Mouse (Mus musculus) neural tube, embryonic 11.5 days (tissue): ENCODE results near the gene Celf5. TPM values are rescaled to one million over a fixed set of nuclear protein-coding genes. Genes with fewer than 3 reads are reported as not detected.

Experiments
- ATAC-seq: fragments of 200-750 bp; cut with Nextera tagmentation; 2 replicates; pipeline ENCODE4 v1.8.0; 2017; ENCODE audit warnings: moderate number of reproducible peaks, mild to moderate bottlenecking, moderate TSS enrichment, moderate library complexity; ENCODE audit not compliant: insufficient read depth, low FRiP score, low TSS enrichment
- DNase-seq: peaks from one replicate; pipeline ENCODE4 v3.0.0-alpha.2; 2015; ENCODE audit warnings: low spot score
- H3K27ac ChIP-seq: fragments of 300-500 bp; sonication (generic); 2 replicates; pipeline ENCODE4 v1.5.1; 2014; ENCODE audit warnings: low read depth, mild to moderate bottlenecking, low read length
- H3K27me3 ChIP-seq: fragments of 300-500 bp; sonication (generic); 2 replicates; pipeline ENCODE4 v1.6.1; 2014; ENCODE audit warnings: mild to moderate bottlenecking, low read length, mixed read lengths; ENCODE audit not compliant: control insufficient read depth, insufficient read depth
- H3K36me3 ChIP-seq: fragments of 300-500 bp; sonication (generic); 2 replicates; pipeline ENCODE4 v1.6.1; 2014; ENCODE audit warnings: mild to moderate bottlenecking, low read length, moderate library complexity, mixed read lengths; ENCODE audit not compliant: control insufficient read depth, insufficient read depth
- H3K4me1 ChIP-seq: fragments of 300-500 bp; sonication (generic); 2 replicates; pipeline ENCODE4 v1.6.1; 2014; ENCODE audit warnings: low read length, mixed read lengths; ENCODE audit not compliant: control insufficient read depth, insufficient read depth
- H3K4me2 ChIP-seq: fragments of 300-500 bp; sonication (generic); 2 replicates; pipeline ENCODE4 v1.6.1; 2014; ENCODE audit warnings: low read depth, mild to moderate bottlenecking, moderate library complexity
- H3K4me3 ChIP-seq: fragments of 300-500 bp; sonication (generic); 2 replicates; pipeline ENCODE4 v1.5.1; 2014; ENCODE audit warnings: low read depth, low read length
- H3K9ac ChIP-seq: fragments of 300-500 bp; sonication (generic); 2 replicates; pipeline ENCODE4 v1.6.1; 2014; ENCODE audit warnings: mild to moderate bottlenecking, low read length
- H3K9me3 ChIP-seq: fragments of 300-500 bp; sonication (generic); 2 replicates; pipeline ENCODE4 v1.6.1; 2016; ENCODE audit warnings: low read length; ENCODE audit not compliant: control insufficient read depth
- WGBS: fragments of 180-500 bp; shearing (Covaris S2); extraction: QIAGEN DNeasy Blood & Tissue Kit; methylation state at CpG from one replicate; pipeline ENCODE4 v1.1.7; 2014; 5-methylcytosine and 5-hydroxymethylcytosine counted together
- polyA plus RNA-seq: library from polyadenylated mRNA; unstranded; fragments of >200 nt; fragmentation: Nextera tagmentation; extraction: Ambion mirVana; gene quantifications from 2 replicates; pipeline ENCODE4 v1.2.1, GENCODE M21; 2014

Gene Celf5
- polyA plus RNA-seq, 1 experiment from 2014 or later, result 11.1 TPM

GRCm38 (mm10) chr10:81430831-81431525, 51.5 kb downstream of the Celf5 start:
- Histone ChIP-seq H3K36me3 (no peaks in the 10 kb centered on the region), H3K4me3 (peak overlapping the region; percentile 86), H3K27me3 (peaks cover 40% of the 10 kb centered on the region), H3K9ac (peak overlapping the region; percentile 90), H3K27ac (peak overlapping the region; percentile 77), H3K9me3 (no peaks in the 10 kb centered on the region), H3K4me2 (peak overlapping the region; percentile 88), H3K4me1 (peaks cover 17% of the 10 kb centered on the region)
- under 1% methylated on average over 55 of the region's 70 CpGs for WGBS
- ATAC-seq, result no peak
- peak; percentile 59 for DNase-seq

GRCm38 (mm10) chr10:81430141-81430830, 52.2 kb downstream of the Celf5 start:
- DNase-seq (peak; percentile 87), ATAC-seq (no peak)
- Histone ChIP-seq H3K36me3 (no peaks in the 10 kb centered on the region), H3K4me1 (peaks cover 17% of the 10 kb centered on the region), H3K9ac (peak overlapping the region; percentile 90), H3K27me3 (peaks cover 47% of the 10 kb centered on the region), H3K27ac (peak overlapping the region; percentile 77), H3K4me3 (peak overlapping the region; percentile 86), H3K4me2 (peak overlapping the region; percentile 88), H3K9me3 (no peaks in the 10 kb centered on the region)
- WGBS, result under 1% methylated on average over 41 of the region's 89 CpGs

- Histone ChIP-seq H3K36me3 (no peaks in the 10 kb centered on the region), H3K27ac (peak overlapping the region; percentile 77; the same call in 1 of the 2 replicates), H3K9me3 (no peaks in the 10 kb centered on the region), H3K4me3 (peak overlapping the region; percentile 86), H3K27me3 (peaks cover 53% of the 10 kb centered on the region), H3K4me2 (peak overlapping the region; percentile 88), H3K9ac (peak overlapping the region; percentile 90), H3K4me1 (peaks cover 17% of the 10 kb centered on the region)
- peak; percentile 79 for DNase-seq
- WGBS, result under 1% methylated on average over 20 of the region's 20 CpGs
- ATAC-seq, result 0 out of 2 replicates have a peak, but pooled peaks have one; percentile 10
Measured at GRCm38 (mm10) chr10:81429605-81430061, 52.9 kb downstream of the Celf5 start.

- ATAC-seq (no peak), DNase-seq (peak; percentile 7)
- H3K9ac ChIP-seq, result no peak overlapping the region
- H3K36me3 ChIP-seq, result no peaks in the 10 kb centered on the region
- peak overlapping the region; percentile 86; the same call in 1 of the 2 replicates for H3K4me3 ChIP-seq
- no peak overlapping the region for H3K4me2 ChIP-seq
- 15% methylated on average over 2 of the region's 2 CpGs for WGBS
- H3K27ac ChIP-seq, result no peak overlapping the region
- H3K9me3 ChIP-seq, result no peaks in the 10 kb centered on the region
- H3K27me3 ChIP-seq, result peaks cover 58% of the 10 kb centered on the region
- H3K4me1 ChIP-seq, result peaks cover 17% of the 10 kb centered on the region
Measured at GRCm38 (mm10) chr10:81429092-81429491, 53.4 kb downstream of the Celf5 start.

- no peak overlapping the region for H3K27ac ChIP-seq
- H3K36me3 ChIP-seq, result no peaks in the 10 kb centered on the region
- peaks cover 17% of the 10 kb centered on the region for H3K4me1 ChIP-seq
- no peak overlapping the region for H3K4me3 ChIP-seq
- WGBS, result 90% methylated on average over 7 of the region's 7 CpGs
- H3K9me3 ChIP-seq, result no peaks in the 10 kb centered on the region
- ATAC-seq, result no peak
- peaks cover 62% of the 10 kb centered on the region for H3K27me3 ChIP-seq
- no peak overlapping the region for H3K4me2 ChIP-seq
- H3K9ac ChIP-seq, result no peak overlapping the region
- peak; percentile 6 for DNase-seq
Measured at GRCm38 (mm10) chr10:81428507-81428870, 54.0 kb downstream of the Celf5 start.

- Histone ChIP-seq H3K4me2 (no peak overlapping the region), H3K4me1 (peaks cover 14% of the 10 kb centered on the region), H3K4me3 (no peak overlapping the region), H3K36me3 (no peaks in the 10 kb centered on the region), H3K9me3 (no peaks in the 10 kb centered on the region), H3K27me3 (peaks cover 62% of the 10 kb centered on the region), H3K27ac (no peak overlapping the region), H3K9ac (no peak overlapping the region)
- DNase-seq (no peak), ATAC-seq (no peak)
- WGBS, result 70% methylated on average over 8 of the region's 8 CpGs
Measured at GRCm38 (mm10) chr10:81427804-81428506, 54.6 kb downstream of the Celf5 start.

GRCm38 (mm10) chr10:81427327-81427726, 55.2 kb downstream of the Celf5 start:
- H3K4me3 ChIP-seq, result peak overlapping the region; percentile 31
- no peak overlapping the region for H3K9ac ChIP-seq
- peaks cover 14% of the 10 kb centered on the region for H3K4me1 ChIP-seq
- ATAC-seq, result no peak
- no peaks in the 10 kb centered on the region for H3K36me3 ChIP-seq
- DNase-seq, result peak; percentile 9
- H3K4me2 ChIP-seq, result no peak overlapping the region; the same call in 1 of the 2 replicates
- no peak overlapping the region for H3K27ac ChIP-seq
- H3K27me3 ChIP-seq, result peaks cover 62% of the 10 kb centered on the region
- H3K9me3 ChIP-seq, result no peaks in the 10 kb centered on the region
- 40% methylated on average over 3 of the region's 3 CpGs for WGBS

GRCm38 (mm10) chr10:81426897-81427296, 55.6 kb downstream of the Celf5 start:
- Histone ChIP-seq H3K4me1 (peaks cover 14% of the 10 kb centered on the region), H3K27ac (no peak overlapping the region), H3K9me3 (no peaks in the 10 kb centered on the region), H3K4me3 (peak overlapping the region; percentile 31), H3K36me3 (no peaks in the 10 kb centered on the region), H3K27me3 (peaks cover 63% of the 10 kb centered on the region), H3K9ac (peak overlapping the region; percentile 44), H3K4me2 (peak overlapping the region; percentile 44)
- no peak for ATAC-seq
- peak; percentile 7 for DNase-seq
- WGBS, result under 1% methylated on average over 35 of the region's 38 CpGs
